Mouse (Mus musculus): ENCODE data around the gene Olfr1104. TPM values are rescaled to one million over a fixed set of nuclear protein-coding genes. Genes with fewer than 3 reads are reported as not detected.

Gene Olfr1104
- total RNA-seq (2021) = not detected
- long read RNA-seq, experiment 1 = 0 reads
- long read RNA-seq, experiment 2 = 0 reads

GRCm38 (mm10) chr2:87026980-87027379 is at the start of gene Olfr1104:
TSS of gene Olfr1104 (minus strand) at chr2:87027080.
- DNase-seq (ENCODE audit: low spot score in 2 of 2) = no peak

DNA sequence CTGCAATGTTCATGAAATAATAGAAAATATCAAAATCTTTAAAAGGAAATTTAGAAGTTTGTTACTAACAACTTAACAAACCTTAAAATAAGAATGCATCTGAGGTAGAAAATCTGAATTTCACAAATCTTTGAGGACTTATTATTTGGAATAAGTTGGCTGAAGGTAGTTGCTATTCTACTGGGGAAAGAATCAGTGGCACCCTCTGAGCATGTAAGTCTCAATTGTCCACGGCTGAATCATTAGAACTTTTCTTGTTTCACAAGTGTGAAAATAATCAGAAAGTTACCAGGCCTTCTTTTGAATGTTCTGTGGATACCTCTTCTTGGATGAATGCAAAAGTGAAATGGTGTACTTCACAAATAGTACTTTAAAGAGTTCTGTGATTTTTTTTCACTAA is 48.8 kb upstream of the Olfr1104 start, which contains the start of gene Olfr1107:
Olfr1107 (minus strand) TSS at position 101 of the 400 bp plus-strand sequence.
- DNase-seq (ENCODE audit: low spot score in 2 of 2) = no peak

GRCm38 (mm10) chr2:87052173-87052572 is 25.3 kb upstream of the Olfr1104 start, which contains the start of gene Olfr1106:
TSS of gene Olfr1106 (minus strand) at chr2:87052273.
- no peak for DNase-seq (ENCODE audit: low spot score in 2 of 2)

DNA sequence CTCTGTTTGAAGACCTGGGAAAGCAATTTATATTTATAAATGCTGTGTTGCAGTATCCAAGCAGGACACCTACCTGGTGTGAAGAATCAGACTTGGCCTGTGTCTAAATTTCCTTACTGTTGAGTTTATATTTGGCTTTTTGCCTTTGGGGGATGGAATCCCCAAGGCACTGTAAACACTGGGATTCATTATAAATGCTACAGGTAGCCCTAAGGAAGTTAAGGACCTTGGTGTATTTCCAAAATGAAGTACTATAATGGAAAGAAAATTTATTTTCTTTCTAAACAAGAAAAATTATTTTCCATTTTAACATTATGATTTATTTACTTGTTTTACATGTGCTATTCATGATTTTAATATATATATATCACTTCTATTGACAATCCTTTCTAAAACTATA is 9.6 kb upstream of the Olfr1104 start, which contains the start of gene Olfr1105:
Olfr1105 (minus strand) TSS at position 101 of the 400 bp plus-strand sequence.
- no peak for DNase-seq (ENCODE audit: low spot score in 2 of 2)

GRCm38 (mm10) chr2:86998098-86998497 is 28.8 kb downstream of the Olfr1104 start, which contains the start of gene Olfr1102:
TSS of gene Olfr1102 (plus strand) at chr2:86998398.
- no peak for DNase-seq (ENCODE audit: low spot score in 2 of 2)

- DNase-seq (ENCODE audit: low spot score in 2 of 2) = no peak
Observed at GRCm38 (mm10) chr2:86991121-86991520, 35.8 kb downstream of the Olfr1104 start, which contains the start of gene Olfr1101. TSS of gene Olfr1101 (minus strand) at chr2:86991221.

DNA sequence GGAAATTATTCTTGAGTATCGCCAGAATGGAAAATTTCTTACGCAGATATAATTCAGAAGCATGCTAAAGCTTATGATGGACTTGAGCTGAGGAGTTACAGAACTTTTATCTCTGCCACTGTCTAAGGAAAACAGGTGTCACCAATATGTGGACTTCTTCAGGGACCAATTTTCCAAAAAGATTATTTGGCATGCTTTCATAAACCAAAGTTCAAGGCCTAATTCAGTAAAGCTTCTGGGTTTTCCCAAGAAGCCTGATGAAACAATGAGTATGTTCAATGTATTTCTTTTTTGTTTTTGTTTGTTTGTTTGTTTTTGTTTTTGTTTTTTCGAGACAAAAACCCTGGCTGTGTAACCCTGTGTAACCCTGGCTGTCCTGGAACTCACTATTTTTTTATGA is 47.0 kb downstream of the Olfr1104 start, which contains the start of gene Olfr1100:
Olfr1100 (minus strand) TSS at position 101 of the 400 bp plus-strand sequence.
- DNase-seq (ENCODE audit: low spot score in 2 of 2) = no peak

Other genes starting within 250 kb of the Olfr1104 start
- not detected for gene Olfr1093, start 244.6 kb downstream of the Olfr1104 start, total RNA-seq (2021)
- gene Olfr141, start 217.1 kb downstream of the Olfr1104 start, total RNA-seq (2021) = not detected
- not detected for gene Olfr1094, start 202.4 kb downstream of the Olfr1104 start, total RNA-seq (2021)
- gene Olfr1095, start 175.4 kb downstream of the Olfr1104 start, total RNA-seq (2021) = not detected
- gene Gm13723, start 152.3 kb downstream of the Olfr1104 start, total RNA-seq (2021) = not detected
- gene Olfr1097, start 134.9 kb downstream of the Olfr1104 start, total RNA-seq (2021) = not detected
- not detected for gene Olfr1098, start 102.5 kb downstream of the Olfr1104 start, total RNA-seq (2021)
- not detected for gene Olfr1099, start 66.4 kb downstream of the Olfr1104 start, total RNA-seq (2021)
- not detected for gene Olfr1100, start 47.1 kb downstream of the Olfr1104 start, total RNA-seq (2021)
- not detected for gene Olfr1101, start 35.9 kb downstream of the Olfr1104 start, total RNA-seq (2021)
- gene Olfr1102, start 28.7 kb downstream of the Olfr1104 start, total RNA-seq (2021) = not detected
- not detected for gene Olfr1105, start 9.5 kb upstream of the Olfr1104 start, total RNA-seq (2021)
- gene Olfr1106, start 25.2 kb upstream of the Olfr1104 start, total RNA-seq (2021) = not detected
- gene Olfr1107, start 48.7 kb upstream of the Olfr1104 start, total RNA-seq (2021) = not detected
- gene Olfr1109, start 68.9 kb upstream of the Olfr1104 start, total RNA-seq (2021) = not detected
- gene Olfr259, start 87.5 kb upstream of the Olfr1104 start, total RNA-seq (2021) = not detected
- not detected for gene Olfr1110, start 113.2 kb upstream of the Olfr1104 start, total RNA-seq (2021)
- gene Olfr1111, start 125.5 kb upstream of the Olfr1104 start, total RNA-seq (2021) = not detected
- gene Olfr1112, start 160.7 kb upstream of the Olfr1104 start, total RNA-seq (2021) = not detected
- not detected for gene Olfr1113, start 181.9 kb upstream of the Olfr1104 start, total RNA-seq (2021)
- gene Olfr1115, start 220.9 kb upstream of the Olfr1104 start, total RNA-seq (2021) = not detected
- gene Olfr1116, start 240.5 kb upstream of the Olfr1104 start, total RNA-seq (2021) = not detected

Data from layer of hippocampus, postnatal 14 days (tissue).